Comparison of ENCODE assay signal across 8 mouse cellular contexts in the genomic region with DNA sequence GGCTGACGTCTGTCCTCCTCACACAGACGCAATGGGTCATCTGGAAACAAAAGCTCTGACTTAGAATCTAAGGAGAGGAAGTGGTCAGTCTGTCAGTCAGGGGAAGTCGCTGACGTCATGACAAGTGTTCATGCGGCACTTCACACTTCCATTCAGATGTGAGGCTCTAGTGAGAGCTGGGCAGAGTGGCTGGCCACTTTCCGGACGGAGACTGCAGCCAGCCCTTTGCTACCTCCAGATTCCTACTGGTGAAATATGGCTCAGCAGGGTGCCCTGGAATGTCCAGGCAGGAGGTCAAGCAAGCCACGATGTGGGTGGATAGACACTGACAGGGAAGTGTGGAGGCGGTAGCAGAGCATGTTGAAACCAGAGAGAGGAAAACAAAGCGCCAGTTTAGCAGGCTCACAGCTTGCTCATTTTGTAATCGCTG.
DNase-seq lines count a peak whose midpoint lies in the region; ATAC-seq and TF ChIP-seq lines count a peak whose summit lies in the region.

No protein-coding gene starts in this region.

- TF ChIP-seq CTCF in bone marrow macrophage, adult 2 months (IDR thresholded peaks at IDR 0.05; ENCODE audit: low read depth, low read length), result no peak

- intact Hi-C loops in left cerebral cortex, postnatal 14 days (cut with DNase I), result no loop called here

- peak; percentile 25 for DNase-seq in gastrocnemius, postnatal 25 days
- DNase-seq in gastrocnemius, postnatal 4 days (ENCODE audit: low spot score in 2 of 2), result no peak
- DNase-seq in forebrain, embryonic 11.5 days (ENCODE audit: low spot score), result no peak
- DNase-seq in left cerebral cortex, postnatal 14 days (ENCODE audit: low spot score in 2 of 2), result no peak
- DNase-seq in right cerebral cortex, postnatal 14 days, result no peak

- H3K36me3 ChIP-seq in kidney, embryonic 15.5 days, result peaks cover 11% of the 10 kb centered on the region; the same call in 1 of the 2 replicates
- H3K36me3 ChIP-seq in megakaryocyte, embryonic 14.5 days (replicated peaks; ENCODE audit: low read length), result peaks cover 92% of the 10 kb centered on the region
- H3K36me3 ChIP-seq in forebrain, embryonic 11.5 days (ENCODE audit: control insufficient read depth, insufficient read depth, low read length), result no peaks in the 10 kb centered on the region; the same call in 1 of the 2 replicates

- H3K27ac ChIP-seq in bone marrow macrophage, adult 2 months (ENCODE audit: insufficient read depth, low read depth, low read length), result peak overlapping the region; percentile 9; the same call in 1 of the 2 replicates
- H3K27ac ChIP-seq in kidney, embryonic 15.5 days, result peak overlapping the region; percentile 81
- H3K27ac ChIP-seq in forebrain, embryonic 11.5 days (ENCODE audit: low read depth, low read length), result no peak overlapping the region

- ATAC-seq in kidney, embryonic 15.5 days (replicated peaks; ENCODE audit: low FRiP score), result peak; percentile 46
- ATAC-seq in forebrain, embryonic 11.5 days (replicated peaks; ENCODE audit: low FRiP score), result no peak

- H3K4me2 ChIP-seq in kidney, embryonic 15.5 days, result 0 out of 2 replicates have a peak overlapping the region, but pooled peaks have one; percentile 18
- no peak overlapping the region for H3K4me2 ChIP-seq in forebrain, embryonic 11.5 days (ENCODE audit: low read depth, low read length, severe bottlenecking)

- no peak overlapping the region for H3K4me3 ChIP-seq in bone marrow macrophage, adult 2 months (ENCODE audit: insufficient read depth, low read length)
- H3K4me3 ChIP-seq in kidney, embryonic 15.5 days (replicated peaks), result no peak overlapping the region
- H3K4me3 ChIP-seq in megakaryocyte, embryonic 14.5 days (replicated peaks), result peak overlapping the region; percentile 57
- no peak overlapping the region for H3K4me3 ChIP-seq in forebrain, embryonic 11.5 days (ENCODE audit: low read depth, low read length)

- no peaks in the 10 kb centered on the region for H3K9me3 ChIP-seq in kidney, embryonic 15.5 days (replicated peaks)
- no peaks in the 10 kb centered on the region for H3K9me3 ChIP-seq in megakaryocyte, embryonic 14.5 days
- no peaks in the 10 kb centered on the region for H3K9me3 ChIP-seq in forebrain, embryonic 11.5 days (ENCODE audit: control insufficient read depth, low read length)

- no peak overlapping the region for H3K9ac ChIP-seq in kidney, embryonic 15.5 days
- H3K9ac ChIP-seq in forebrain, embryonic 11.5 days (ENCODE audit: low read length), result no peak overlapping the region

- H3K4me1 ChIP-seq in bone marrow macrophage, adult 2 months (ENCODE audit: control insufficient read depth, insufficient read depth, low read length), result peaks cover 66% of the 10 kb centered on the region
- peaks cover 93% of the 10 kb centered on the region for H3K4me1 ChIP-seq in kidney, embryonic 15.5 days
- peaks cover 94% of the 10 kb centered on the region for H3K4me1 ChIP-seq in megakaryocyte, embryonic 14.5 days
- H3K4me1 ChIP-seq in forebrain, embryonic 11.5 days (replicated peaks; ENCODE audit: control insufficient read depth, insufficient read depth, low read length), result no peaks in the 10 kb centered on the region

- WGBS in kidney, embryonic 15.5 days, result 25% methylated on average over 11 of the region's 11 CpGs
- WGBS in forebrain, embryonic 11.5 days, result 80% methylated on average over 11 of the region's 11 CpGs

- no peaks in the 10 kb centered on the region for H3K27me3 ChIP-seq in kidney, embryonic 15.5 days
- no peaks in the 10 kb centered on the region for H3K27me3 ChIP-seq in megakaryocyte, embryonic 14.5 days (replicated peaks)
- H3K27me3 ChIP-seq in forebrain, embryonic 11.5 days (ENCODE audit: control insufficient read depth, insufficient read depth, low read length), result no peaks in the 10 kb centered on the region

- no peak for TF ChIP-seq POLR2A in bone marrow macrophage, adult 2 months (IDR thresholded peaks at IDR 0.05; ENCODE audit: borderline replicate concordance, low read depth, low read length)
